9 mouse cellular contexts compared by ENCODE assay signal in the genomic region with DNA sequence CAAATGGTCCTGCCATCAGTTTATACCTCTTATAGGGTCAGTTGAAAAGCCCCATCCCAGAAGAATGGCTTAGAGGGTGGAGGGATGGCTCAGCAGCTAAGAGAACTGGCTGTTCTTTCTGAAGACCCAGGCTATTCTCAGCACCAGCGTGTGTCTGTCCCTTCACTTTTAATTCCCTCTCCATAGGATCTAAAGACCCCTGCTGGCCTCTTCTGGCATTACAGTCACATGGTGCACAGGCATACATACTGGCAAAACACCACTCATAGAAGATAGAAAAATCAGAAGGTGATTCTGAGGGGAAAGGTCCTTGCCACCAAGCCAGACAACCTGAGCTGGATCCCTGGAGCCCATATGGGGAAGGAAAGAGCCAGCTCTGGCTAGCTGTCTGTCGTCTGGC. TPM values are rescaled to one million over a fixed set of nuclear protein-coding genes. Genes with fewer than 3 reads are reported as not detected.
A peak's percentile ranks its signal among the peaks of the same experiment; 100 is the strongest.
DNase-seq lines count a peak whose midpoint lies in the region; ATAC-seq and TF ChIP-seq lines count a peak whose summit lies in the region.
"Had no signal": no experiment of that assay in that cellular context is flagged by ENCODE, and none has a peak within 500 bp of the region (broad histone marks: within the 10 kb centered on the region; RNA-seq: fewer than 3 reads in every experiment).

No protein-coding gene starts in this region.

- no peak overlapping the region for H3K4me3 ChIP-seq in left cerebral cortex, adult 2 months
- H3K4me3 ChIP-seq in ES-E14 (ENCODE audit: insufficient read depth in 1 of 2, low read depth in 1 of 2, low read length in 2 of 2, poor library complexity in 1 of 2, severe bottlenecking in 1 of 2): no peak overlapping the region
- H3K4me3 ChIP-seq in lung, embryonic 14.5 days (ENCODE audit: low read depth, low read length): no peak overlapping the region
- no peak overlapping the region for H3K4me3 ChIP-seq in hindbrain, embryonic 16.5 days (ENCODE audit: low read length)
- H3K4me3 ChIP-seq: liver, embryonic 15.5 days had no signal

- no peak overlapping the region for H3K9ac ChIP-seq in ES-E14 (ENCODE audit: insufficient read depth, low read depth, low read length, poor library complexity, severe bottlenecking)
- no peak overlapping the region for H3K9ac ChIP-seq in lung, embryonic 14.5 days
- no peak overlapping the region for H3K9ac ChIP-seq in hindbrain, embryonic 16.5 days (ENCODE audit: low read depth, low read length)
- H3K9ac ChIP-seq: liver, embryonic 15.5 days had no signal

- H3K4me1 ChIP-seq in ES-E14 (ENCODE audit: control insufficient read depth in 2 of 2, insufficient read depth in 2 of 2, low read length in 2 of 2, poor library complexity in 1 of 2): peaks cover 0 to 2% of the 10 kb centered on the region in 2 experiments; a peak in 1 of 4 replicates
- no peaks in the 10 kb centered on the region for H3K4me1 ChIP-seq in lung, embryonic 14.5 days (ENCODE audit: insufficient read depth)
- H3K4me1 ChIP-seq in hindbrain, embryonic 16.5 days (ENCODE audit: control insufficient read depth, insufficient read depth, low read depth, low read length): no peaks in the 10 kb centered on the region
- H3K4me1 ChIP-seq: liver, embryonic 15.5 days had no signal

- in situ Hi-C loops in ES-E14 (cut with MboI; ENCODE audit: low sequenced_read_pairs in 2 of 2, unreplicated experiment in 2 of 2): no loop called here

- H3K27me3 ChIP-seq in lung, embryonic 14.5 days (ENCODE audit: insufficient read depth, low read length): no peaks in the 10 kb centered on the region
- H3K27me3 ChIP-seq in hindbrain, embryonic 16.5 days (replicated peaks; ENCODE audit: control insufficient read depth, insufficient read depth, low read length): no peaks in the 10 kb centered on the region

- H3K36me3 ChIP-seq in ES-E14 (ENCODE audit: control insufficient read depth, insufficient read depth, low read length, poor library complexity, severe bottlenecking): no peaks in the 10 kb centered on the region
- no peaks in the 10 kb centered on the region; the same call in 1 of the 2 replicates for H3K36me3 ChIP-seq in lung, embryonic 14.5 days (ENCODE audit: insufficient read depth)
- no peaks in the 10 kb centered on the region for H3K36me3 ChIP-seq in hindbrain, embryonic 16.5 days (ENCODE audit: control insufficient read depth, insufficient read depth, low read length)
- H3K36me3 ChIP-seq: liver, embryonic 15.5 days had no signal

- intact Hi-C loops in left cerebral cortex, adult 2 months (cut with DNase I): no loop called here

- no peak overlapping the region for H3K4me2 ChIP-seq in lung, embryonic 14.5 days
- no peak overlapping the region for H3K4me2 ChIP-seq in hindbrain, embryonic 16.5 days (ENCODE audit: low read length)
- H3K4me2 ChIP-seq: liver, embryonic 15.5 days had no signal

- 37% methylated on average over 2 of the region's 2 CpGs for WGBS in lung, embryonic 14.5 days
- 52% methylated on average over 2 of the region's 2 CpGs for WGBS in hindbrain, embryonic 16.5 days

- DNase-seq in left cerebral cortex, adult 2 months (ENCODE audit: extremely low spot score in 1 of 2, low spot score in 2 of 2): no peak
- no peak for DNase-seq in left cerebral cortex, adult 11 months (ENCODE audit: low spot score)
- DNase-seq in ES-E14 (ENCODE audit: low read depth, low spot score): peak; percentile 79
- peak; percentile 66 to 69 for DNase-seq in adrenal gland, postnatal 36 days
- peak; percentile 59 for DNase-seq in gastrocnemius, postnatal 10 days
- peak; percentile 83 for DNase-seq in lung, embryonic 14.5 days
- DNase-seq in spleen, postnatal 4 days (ENCODE audit: low spot score in 2 of 2): peak; percentile 39 to 79

- no peak for ATAC-seq in lung, embryonic 14.5 days (ENCODE audit: insufficient read depth)
- ATAC-seq in hindbrain, embryonic 16.5 days: no peak

- no peak overlapping the region for H3K27ac ChIP-seq in left cerebral cortex, adult 2 months
- H3K27ac ChIP-seq in ES-E14 (ENCODE audit: insufficient read depth, low read depth, low read length, poor library complexity, severe bottlenecking): no peak overlapping the region
- no peak overlapping the region for H3K27ac ChIP-seq in lung, embryonic 14.5 days (ENCODE audit: low read depth)
- H3K27ac ChIP-seq in hindbrain, embryonic 16.5 days (ENCODE audit: low read depth, low read length): no peak overlapping the region
- H3K27ac ChIP-seq: liver, embryonic 15.5 days had no signal

- no peaks in the 10 kb centered on the region for H3K9me3 ChIP-seq in ES-E14 (ENCODE audit: control insufficient read depth, insufficient read depth, low read depth, low read length)
- H3K9me3 ChIP-seq in lung, embryonic 14.5 days (ENCODE audit: low read depth, low read length): no peaks in the 10 kb centered on the region
- H3K9me3 ChIP-seq in hindbrain, embryonic 16.5 days (ENCODE audit: control insufficient read depth, low read length): no peaks in the 10 kb centered on the region
- H3K9me3 ChIP-seq: liver, embryonic 15.5 days had no signal

- peak; percentile 50 for TF ChIP-seq CTCF in left cerebral cortex, adult 2 months (IDR thresholded peaks at IDR 0.05)
- TF ChIP-seq CTCF in lung, embryonic 14.5 days (IDR thresholded peaks at IDR 0.05; ENCODE audit: low read depth): peak; percentile 73

TF ChIP-seq in ES-E14, 5 proteins besides CTCF, POLR2A, EP300 and RAD21:
- no peak for TF ChIP-seq ZNF384 (IDR thresholded peaks at IDR 0.05; ENCODE audit: low read depth, low read length)
- no peak for TF ChIP-seq ZC3H11A (IDR thresholded peaks at IDR 0.05; ENCODE audit: borderline replicate concordance, low read depth, low read length)
- TF ChIP-seq HCFC1 (IDR thresholded peaks at IDR 0.05; ENCODE audit: borderline replicate concordance, insufficient read depth, low read length): no peak
- TF ChIP-seq MAFK (IDR thresholded peaks at IDR 0.05; ENCODE audit: insufficient read depth, low read depth, low read length): no peak
- TF ChIP-seq CHD2 (IDR thresholded peaks at IDR 0.05; ENCODE audit: low read depth, low read length): no peak

RNA-seq across cellular contexts. Expression of a gene that starts 41.2 kb away (rescaled TPM):
- total RNA-seq in left cerebral cortex, adult 2 months (2021): 10 to 100 TPM; 21.1 to 25.9 TPM
- 20.7 and 30.8 TPM in 2 replicates for total RNA-seq in ES-E14 (2012; rRNA removed)
- total RNA-seq in adrenal gland, postnatal 36 days (2021): 10 to 100 TPM; 54.5 to 69.6 TPM
- 10 to 100 TPM; 23.8 to 29.8 TPM for total RNA-seq in gastrocnemius, postnatal 10 days (2021)
- polyA plus RNA-seq in lung, embryonic 14.5 days (2014; fragmentation: Nextera tagmentation; extraction: Ambion mirVana): 219 and 221 TPM in 2 replicates
- 72.4 and 73.1 TPM in 2 replicates for polyA plus RNA-seq in hindbrain, embryonic 16.5 days (2015; fragmentation: Nextera tagmentation; extraction: Ambion mirVana)

RNA-seq across cellular contexts. Expression of a gene that starts 41.3 kb away (rescaled TPM):
- 1 to 10 TPM; 4.7 to 5.2 TPM for total RNA-seq in left cerebral cortex, adult 2 months (2021)
- total RNA-seq in ES-E14 (2012; rRNA removed): 25.8 and 63.4 TPM in 2 replicates
- 1 to 10 TPM; 2.2 to 2.8 TPM for total RNA-seq in adrenal gland, postnatal 36 days (2021)
- total RNA-seq in gastrocnemius, postnatal 10 days (2021): under 1 TPM; 0.42 to 0.72 TPM
- polyA plus RNA-seq in lung, embryonic 14.5 days (2014; fragmentation: Nextera tagmentation; extraction: Ambion mirVana): 0.13 and 0.20 TPM in 2 replicates
- polyA plus RNA-seq in hindbrain, embryonic 16.5 days (2015; fragmentation: Nextera tagmentation; extraction: Ambion mirVana): 2.7 and 2.8 TPM in 2 replicates

Comparison
In these comparisons a context has a peak if more than half of its experiments do, and no peak if none do; other contexts are left out.
1. DNase-seq: peak in ES-E14 (single experiment), adrenal gland, postnatal 36 days (2 of 2), gastrocnemius, postnatal 10 days (single experiment), lung, embryonic 14.5 days (single experiment) and spleen, postnatal 4 days (2 of 2); none in left cerebral cortex, adult 2 months (0 of 2) and left cerebral cortex, adult 11 months (single experiment).